ENCODE assay signal across 22 mouse cellular contexts in the genomic region with DNA sequence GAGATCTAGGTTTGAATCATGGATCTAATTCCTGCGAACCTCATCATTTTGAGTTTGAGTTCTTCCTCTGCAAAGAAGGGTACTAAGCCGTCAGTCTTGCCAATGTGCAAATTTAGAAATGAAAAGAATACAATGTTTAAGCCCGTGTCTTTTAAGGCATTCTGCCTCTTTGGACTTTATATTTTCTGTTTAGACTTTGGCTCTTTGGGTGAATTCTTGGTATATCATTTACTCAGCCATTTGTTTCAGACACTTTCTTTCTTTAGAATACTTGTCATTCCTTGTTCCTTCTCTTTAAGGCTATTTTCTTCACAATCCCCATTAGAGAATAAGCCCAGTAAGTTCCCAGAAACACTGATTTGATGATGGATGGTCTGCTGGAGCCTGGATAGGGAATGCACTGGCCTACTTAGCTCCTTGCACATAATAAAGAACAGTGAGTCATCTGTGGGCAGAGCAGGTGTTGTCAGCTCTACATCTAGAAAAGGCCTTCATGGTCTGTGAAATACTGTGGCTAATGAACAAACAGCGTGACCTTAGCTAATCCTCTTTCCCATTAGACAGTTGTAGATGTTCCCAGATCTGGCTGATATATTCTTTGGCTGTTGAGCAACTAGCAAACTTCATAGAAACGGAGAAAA. TPM values are rescaled to one million over a fixed set of nuclear protein-coding genes. Genes with fewer than 3 reads are reported as not detected.
DNase-seq lines count a peak whose midpoint lies in the region; ATAC-seq and TF ChIP-seq lines count a peak whose summit lies in the region.
"Had no signal": no experiment of that assay in that cellular context is flagged by ENCODE, and none has a peak within 500 bp of the region (broad histone marks: within the 10 kb centered on the region; RNA-seq: fewer than 3 reads in every experiment).

No protein-coding gene starts in this region.

- H3K27me3 ChIP-seq in embryonic facial prominence, embryonic 14.5 days (replicated peaks; ENCODE audit: control insufficient read depth, insufficient read depth, low read length), result no peaks in the 10 kb centered on the region
- H3K27me3 ChIP-seq in embryonic facial prominence, embryonic 10.5 days (replicated peaks; ENCODE audit: low read depth, poor library complexity, severe bottlenecking), result no peaks in the 10 kb centered on the region
- H3K27me3 ChIP-seq in midbrain, postnatal 0 days (ENCODE audit: insufficient read depth, low read length), result no peaks in the 10 kb centered on the region
- no peaks in the 10 kb centered on the region for H3K27me3 ChIP-seq in midbrain, embryonic 13.5 days
- no peaks in the 10 kb centered on the region for H3K27me3 ChIP-seq in intestine, embryonic 16.5 days (replicated peaks; ENCODE audit: control insufficient read depth, insufficient read depth, low read length)
- H3K27me3 ChIP-seq: hindbrain, embryonic 15.5 days; limb, embryonic 15.5 days; lung, embryonic 15.5 days; midbrain, embryonic 12.5 days had no signal

- DNase-seq in embryonic facial prominence, embryonic 14.5 days (ENCODE audit: low spot score), result peak; percentile 27
- no peak for DNase-seq in embryonic facial prominence, embryonic 10.5 days (ENCODE audit: low spot score)
- peak; percentile 34 for DNase-seq in midbrain, postnatal 0 days (ENCODE audit: low spot score)
- DNase-seq in kidney, postnatal 14 days, result peak; percentile 38
- DNase-seq in skeletal muscle tissue, adult 2 months (ENCODE audit: low read depth, low spot score), result peak; percentile 69
- no peak for DNase-seq in spleen, adult 12 weeks (ENCODE audit: low spot score)
- DNase-seq: adrenal gland, postnatal 25 days; cerebellum, adult 11-12 months; forebrain, postnatal 0 days had no signal

- no peak for TF ChIP-seq CTCF in midbrain, postnatal 0 days (IDR thresholded peaks at IDR 0.05)

- 74% methylated on average over 5 of the region's 5 CpGs for WGBS in embryonic facial prominence, embryonic 14.5 days
- WGBS in embryonic facial prominence, embryonic 10.5 days, result 80% methylated on average over 5 of the region's 5 CpGs
- 61% methylated on average over 5 of the region's 5 CpGs for WGBS in midbrain, postnatal 0 days
- 73% methylated on average over 5 of the region's 5 CpGs for WGBS in midbrain, embryonic 13.5 days
- whole genome bisulfite sequencing in intestine, embryonic 16.5 days, result 66% methylated on average over 5 of the region's 5 CpGs

- ATAC-seq in embryonic facial prominence, embryonic 14.5 days (ENCODE audit: low read depth), result peak; percentile 50; the same call in 1 of the 2 replicates
- no peak for ATAC-seq in midbrain, postnatal 0 days (ENCODE audit: low FRiP score)
- no peak for ATAC-seq in midbrain, embryonic 13.5 days
- no peak for ATAC-seq in intestine, embryonic 16.5 days
- ATAC-seq: forebrain, postnatal 0 days had no signal

- H3K4me2 ChIP-seq in embryonic facial prominence, embryonic 14.5 days (ENCODE audit: low read depth, low read length), result no peak overlapping the region
- no peak overlapping the region for H3K4me2 ChIP-seq in midbrain, postnatal 0 days (ENCODE audit: low read depth, low read length, poor library complexity, severe bottlenecking)
- no peak overlapping the region for H3K4me2 ChIP-seq in midbrain, embryonic 13.5 days (replicated peaks)
- no peak overlapping the region for H3K4me2 ChIP-seq in intestine, embryonic 16.5 days (ENCODE audit: low read depth, low read length)
- H3K4me2 ChIP-seq: hindbrain, embryonic 15.5 days; limb, embryonic 15.5 days; lung, embryonic 15.5 days; midbrain, embryonic 12.5 days had no signal

- no peak overlapping the region for H3K9ac ChIP-seq in embryonic facial prominence, embryonic 14.5 days (ENCODE audit: low read depth, low read length)
- H3K9ac ChIP-seq in midbrain, postnatal 0 days (replicated peaks; ENCODE audit: low read length, poor library complexity, severe bottlenecking), result no peak overlapping the region
- H3K9ac ChIP-seq in midbrain, embryonic 13.5 days (replicated peaks), result no peak overlapping the region
- H3K9ac ChIP-seq in intestine, embryonic 16.5 days (ENCODE audit: low read depth, low read length), result no peak overlapping the region
- H3K9ac ChIP-seq: forebrain, postnatal 0 days; hindbrain, embryonic 15.5 days; limb, embryonic 15.5 days; lung, embryonic 15.5 days; midbrain, embryonic 12.5 days had no signal

- H3K27ac ChIP-seq in embryonic facial prominence, embryonic 14.5 days (replicated peaks; ENCODE audit: low read depth, low read length), result no peak overlapping the region
- H3K27ac ChIP-seq in embryonic facial prominence, embryonic 10.5 days (replicated peaks), result no peak overlapping the region
- no peak overlapping the region for H3K27ac ChIP-seq in midbrain, postnatal 0 days (ENCODE audit: low read depth, low read length)
- H3K27ac ChIP-seq in midbrain, embryonic 13.5 days, result no peak overlapping the region
- no peak overlapping the region for H3K27ac ChIP-seq in intestine, embryonic 16.5 days (ENCODE audit: low read length)
- H3K27ac ChIP-seq: hindbrain, embryonic 15.5 days; layer of hippocampus, adult 2 months; left cerebral cortex, adult 2 months; limb, embryonic 15.5 days; lung, embryonic 15.5 days; midbrain, embryonic 12.5 days had no signal

- no peak overlapping the region for H3K4me3 ChIP-seq in embryonic facial prominence, embryonic 14.5 days (ENCODE audit: low read depth, low read length)
- H3K4me3 ChIP-seq in embryonic facial prominence, embryonic 10.5 days, result no peak overlapping the region
- H3K4me3 ChIP-seq in midbrain, postnatal 0 days (ENCODE audit: low read depth, low read length), result no peak overlapping the region
- H3K4me3 ChIP-seq in midbrain, embryonic 13.5 days (replicated peaks), result no peak overlapping the region
- H3K4me3 ChIP-seq in intestine, embryonic 16.5 days (ENCODE audit: low read length), result no peak overlapping the region
- H3K4me3 ChIP-seq: erythroblast, embryonic 14.5 days; hindbrain, embryonic 15.5 days; layer of hippocampus, adult 2 months; left cerebral cortex, adult 2 months; limb, embryonic 15.5 days; lung, embryonic 15.5 days; midbrain, embryonic 12.5 days had no signal

- no peaks in the 10 kb centered on the region for H3K36me3 ChIP-seq in embryonic facial prominence, embryonic 14.5 days (ENCODE audit: control insufficient read depth, insufficient read depth, low read length)
- no peaks in the 10 kb centered on the region for H3K36me3 ChIP-seq in embryonic facial prominence, embryonic 10.5 days (replicated peaks)
- no peaks in the 10 kb centered on the region for H3K36me3 ChIP-seq in midbrain, postnatal 0 days (ENCODE audit: insufficient read depth, low read length)
- H3K36me3 ChIP-seq in midbrain, embryonic 13.5 days, result no peaks in the 10 kb centered on the region
- no peaks in the 10 kb centered on the region for H3K36me3 ChIP-seq in intestine, embryonic 16.5 days (ENCODE audit: control insufficient read depth, insufficient read depth, low read length)
- H3K36me3 ChIP-seq: hindbrain, embryonic 15.5 days; limb, embryonic 15.5 days; lung, embryonic 15.5 days; midbrain, embryonic 12.5 days had no signal

- H3K4me1 ChIP-seq in embryonic facial prominence, embryonic 14.5 days (ENCODE audit: control insufficient read depth, insufficient read depth, low read length), result no peaks in the 10 kb centered on the region
- H3K4me1 ChIP-seq in embryonic facial prominence, embryonic 10.5 days, result no peaks in the 10 kb centered on the region
- H3K4me1 ChIP-seq in midbrain, postnatal 0 days (ENCODE audit: insufficient read depth, low read length), result no peaks in the 10 kb centered on the region
- no peaks in the 10 kb centered on the region for H3K4me1 ChIP-seq in midbrain, embryonic 13.5 days (replicated peaks)
- H3K4me1 ChIP-seq in intestine, embryonic 16.5 days (ENCODE audit: control insufficient read depth, insufficient read depth, low read length), result no peaks in the 10 kb centered on the region
- H3K4me1 ChIP-seq: hindbrain, embryonic 15.5 days; limb, embryonic 15.5 days; lung, embryonic 15.5 days; midbrain, embryonic 12.5 days had no signal

- no peaks in the 10 kb centered on the region for H3K9me3 ChIP-seq in embryonic facial prominence, embryonic 14.5 days (ENCODE audit: control insufficient read depth, low read length)
- H3K9me3 ChIP-seq in embryonic facial prominence, embryonic 10.5 days, result no peaks in the 10 kb centered on the region
- H3K9me3 ChIP-seq in midbrain, postnatal 0 days (ENCODE audit: low read length), result no peaks in the 10 kb centered on the region
- H3K9me3 ChIP-seq in midbrain, embryonic 13.5 days, result no peaks in the 10 kb centered on the region
- no peaks in the 10 kb centered on the region for H3K9me3 ChIP-seq in intestine, embryonic 16.5 days (ENCODE audit: control insufficient read depth, low read length)
- H3K9me3 ChIP-seq: hindbrain, embryonic 15.5 days; limb, embryonic 15.5 days; lung, embryonic 15.5 days; midbrain, embryonic 12.5 days had no signal

RNA-seq across cellular contexts. Expression of gene Gm12695, which starts 59.5 kb away (rescaled TPM):
- 0.32 TPM in 1 of 2 replicates, not detected in the other for polyA plus RNA-seq in embryonic facial prominence, embryonic 14.5 days (2014; fragmentation: Nextera tagmentation; extraction: Ambion mirVana)
- not detected in 2 replicates for polyA plus RNA-seq in embryonic facial prominence, embryonic 10.5 days (2016; fragmentation: Nextera tagmentation; extraction: Ambion mirVana)
- total RNA-seq in midbrain, postnatal 0 days (2014; rRNA removed), result not detected in 2 replicates
- polyA plus RNA-seq in midbrain, postnatal 0 days (2015; fragmentation: Nextera tagmentation; extraction: Ambion mirVana), result not detected in 2 replicates
- 0.08 TPM in 1 of 2 replicates, not detected in the other for polyA plus RNA-seq in midbrain, embryonic 13.5 days (2015; fragmentation: Nextera tagmentation; extraction: Ambion mirVana)
- polyA plus RNA-seq in intestine, embryonic 16.5 days (2015; fragmentation: Nextera tagmentation; extraction: Ambion mirVana), result not detected in 2 replicates
- total RNA-seq: adrenal gland, postnatal 25 days; forebrain, postnatal 0 days; granulocyte monocyte progenitor cell, adult 5-6 weeks; layer of hippocampus, adult 2 months; left cerebral cortex, adult 2 months had no signal
- polyA plus RNA-seq: erythroblast, embryonic 14.5 days; hindbrain, embryonic 15.5 days; limb, embryonic 15.5 days; midbrain, embryonic 12.5 days; small intestine, adult 2 months; stomach, embryonic 16.5 days; urinary bladder, adult 2 months had no signal

Comparison
In these comparisons a context has a peak if more than half of its experiments do, and no peak if none do; other contexts are left out.
1. DNase-seq: peak in embryonic facial prominence, embryonic 14.5 days (single experiment), midbrain, postnatal 0 days (single experiment), kidney, postnatal 14 days (single experiment) and skeletal muscle tissue, adult 2 months (single experiment); none in embryonic facial prominence, embryonic 10.5 days (single experiment) and spleen, adult 12 weeks (single experiment).